Mouse (Mus musculus) testis, adult 2 months (tissue): Measurements from ENCODE around the gene Tiparp.

Experiments used
- CTCF ChIP-seq: fragments of 200-500 bp; IDR thresholded peaks from 2 replicates; pipeline ENCODE4 v1.5.1; 2012; ENCODE audit warnings: low read depth, mild to moderate bottlenecking, inconsistent platforms, low read length, moderate library complexity; ENCODE audit not compliant: control insufficient read depth, insufficient read depth, insufficient replicate concordance
- POLR2A ChIP-seq: fragments of 200-500 bp; IDR thresholded peaks from 2 replicates; pipeline ENCODE4 v1.6.1; 2012; ENCODE audit warnings: low read depth, mild to moderate bottlenecking, inconsistent platforms, low read length, moderate library complexity; ENCODE audit not compliant: control insufficient read depth

GRCm38 (mm10) chr3:65533014-65533413 lies 4.8 kb downstream of the Tiparp start:
- no peak for TF ChIP-seq CTCF
- no peak for TF ChIP-seq POLR2A
